Mouse (Mus musculus) spleen, adult 2 months (tissue): ENCODE results near the gene 1600015I10Rik.

Experiments used
- CTCF ChIP-seq: fragments of 200-500 bp; IDR thresholded peaks from 2 replicates; pipeline ENCODE4 v1.5.1; 2011; ENCODE audit warnings: mild to moderate bottlenecking, inconsistent platforms; ENCODE audit not compliant: insufficient read depth, insufficient read length, insufficient replicate concordance; ENCODE audit errors: extremely low read depth
- POLR2A ChIP-seq: fragments of 200-500 bp; IDR thresholded peaks from 2 replicates; pipeline ENCODE4 v1.6.1; 2011; ENCODE audit warnings: low read depth, low read length, inconsistent platforms

DNA sequence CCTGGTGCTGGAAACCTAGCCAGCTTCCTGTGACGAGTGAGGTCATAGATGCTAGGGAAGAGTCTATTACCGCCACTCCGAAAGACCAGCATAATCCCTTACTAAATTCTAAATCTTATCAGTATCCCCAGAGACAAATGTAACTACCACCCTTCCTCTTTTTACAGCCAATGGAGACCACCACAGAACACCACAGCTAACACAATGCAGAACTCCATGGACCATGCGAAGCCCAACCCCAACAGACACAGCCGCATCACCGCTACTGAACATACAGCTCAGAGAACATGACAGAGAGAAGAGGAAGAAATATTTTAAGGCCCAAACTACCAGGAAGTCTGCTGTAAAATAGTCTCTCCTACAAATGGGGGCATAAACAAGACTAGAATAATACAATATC is 21.9 kb downstream of the 1600015I10Rik start:
- TF ChIP-seq POLR2A (no peak), CTCF (no peak)
